Mouse (Mus musculus) hindlimb bud, embryonic 11.5 days (tissue): ENCODE results near the gene Gmip.

ENCODE experiments used
- DNase-seq: peaks from one replicate; pipeline ENCODE4 v3.0.0-alpha.2; 2012; ENCODE audit warnings: low read depth, low spot score; ENCODE audit errors: extremely low spot score

Gene Gmip

GRCm38 (mm10) chr8:69860807-69861206, 52.3 kb downstream of the Gmip start:
- no peak for DNase-seq

GRCm38 (mm10) chr8:69861251-69861650, 52.8 kb downstream of the Gmip start:
- no peak for DNase-seq

DNA sequence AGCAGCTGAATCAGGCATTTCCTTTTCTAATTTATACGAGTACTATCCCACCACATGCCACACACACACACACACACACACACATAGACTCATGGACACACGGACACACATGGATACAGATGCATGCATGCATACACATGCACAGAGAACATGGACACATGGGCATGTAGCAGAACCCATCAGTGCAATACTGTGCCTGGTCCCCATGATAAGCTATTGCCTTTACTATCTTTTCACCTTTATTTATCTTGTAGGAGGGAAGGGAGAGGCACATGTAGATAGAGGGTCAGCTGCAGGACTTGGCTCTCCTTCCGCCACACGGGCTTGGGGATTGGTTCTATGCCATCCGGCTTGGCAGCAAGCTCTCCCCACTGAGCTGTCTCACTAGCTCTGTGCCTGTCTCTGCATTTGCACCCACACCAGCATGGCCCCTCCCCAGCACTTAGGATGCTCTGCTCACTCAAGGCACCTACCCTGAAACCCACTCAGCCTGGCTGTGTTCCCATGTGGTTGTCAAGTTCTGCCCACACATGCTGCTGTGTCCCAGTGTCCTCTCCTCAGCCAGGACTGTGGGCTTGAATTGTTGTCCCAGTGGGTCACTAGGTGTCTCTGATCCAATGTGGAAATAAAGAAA, 55.0 kb downstream of the Gmip start:
- no peak for DNase-seq

DNA sequence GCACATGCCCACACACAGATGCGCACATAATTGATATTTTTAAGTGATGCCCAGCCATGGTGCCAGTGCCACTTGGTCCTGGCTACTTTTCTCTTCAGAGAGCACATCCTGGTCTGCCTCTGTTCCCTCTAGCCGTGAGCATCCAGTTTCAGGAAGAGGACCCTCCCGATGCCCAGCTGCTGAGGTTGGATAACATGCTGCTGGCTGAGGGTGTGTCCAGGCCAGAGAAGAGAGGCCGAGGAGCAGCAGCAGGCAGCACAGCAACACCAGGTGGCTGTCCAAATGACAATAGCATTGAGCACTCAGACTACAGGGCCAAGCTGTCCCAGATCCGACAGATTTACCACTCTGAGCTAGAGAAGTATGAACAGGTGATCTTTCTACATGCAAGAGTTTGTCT, 55.7 kb downstream of the Gmip start:
- no peak for DNase-seq

DNA sequence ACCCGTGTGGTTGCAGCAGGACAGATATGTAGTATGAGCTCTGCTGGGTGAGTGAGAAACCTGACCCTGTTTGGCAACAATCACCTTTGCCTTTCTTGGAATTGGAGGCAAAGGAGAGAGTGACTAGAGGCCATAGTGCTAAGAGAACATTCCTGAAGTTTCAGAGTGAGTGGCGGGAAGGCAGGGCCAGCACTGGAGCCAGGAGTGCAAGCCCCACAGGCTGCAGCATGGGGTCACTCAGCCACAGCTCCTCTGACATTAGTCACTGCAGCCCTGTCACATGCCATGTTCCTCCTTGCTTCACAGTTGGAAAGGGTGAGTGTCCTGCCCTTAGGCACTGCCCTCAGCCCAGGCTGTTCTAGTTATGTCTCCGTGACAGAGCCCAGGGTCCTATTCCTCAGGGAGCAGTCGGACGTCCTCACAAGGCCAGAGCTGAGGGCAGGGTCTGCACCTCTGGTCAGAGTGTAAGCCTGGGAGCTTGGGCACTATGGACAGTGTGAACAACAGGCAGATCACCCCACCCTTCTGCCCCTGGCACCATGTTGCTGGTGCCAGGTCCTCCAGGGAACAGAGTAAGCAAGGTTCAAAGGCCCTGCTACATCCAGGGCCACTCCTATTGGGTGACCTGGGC, 59.3 kb downstream of the Gmip start:
- DNase-seq: no peak

DNA sequence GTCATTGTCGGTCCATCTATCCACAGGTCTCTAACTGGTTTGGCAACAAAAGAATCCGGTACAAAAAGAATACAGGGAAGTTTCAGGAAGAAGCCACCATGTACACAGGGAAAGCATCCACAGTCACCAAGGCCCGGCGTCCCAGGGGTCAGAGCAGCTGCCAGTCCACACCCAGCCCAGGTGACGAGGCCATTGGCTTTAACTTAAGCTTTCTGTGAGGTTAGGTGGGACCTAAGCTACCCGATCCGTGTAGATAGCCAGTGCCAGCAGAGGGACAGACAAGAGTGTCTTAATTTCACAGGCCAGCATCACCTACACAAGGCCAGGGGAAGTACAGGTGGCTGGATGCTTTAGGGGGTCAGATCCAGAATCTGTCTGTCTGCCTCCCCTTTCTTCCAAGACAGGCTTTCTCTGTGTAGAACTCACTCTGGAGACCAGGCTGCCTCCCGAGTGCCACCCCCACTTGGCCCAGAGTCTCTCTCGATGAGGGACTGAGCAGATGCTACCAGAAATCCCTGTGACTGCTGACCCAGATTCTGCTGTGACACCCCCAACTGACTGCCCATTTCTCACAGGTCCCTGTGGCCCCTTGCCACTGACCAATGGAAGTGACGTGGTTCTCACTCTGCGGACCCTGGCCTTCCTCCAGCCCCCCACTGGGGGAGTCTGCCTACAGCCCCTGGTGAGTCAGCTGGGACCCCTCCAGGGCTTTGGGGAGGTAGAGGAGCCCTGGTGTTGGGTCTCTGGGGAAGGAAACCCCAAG, 61.7 kb downstream of the Gmip start:
- DNase-seq: no peak

DNA sequence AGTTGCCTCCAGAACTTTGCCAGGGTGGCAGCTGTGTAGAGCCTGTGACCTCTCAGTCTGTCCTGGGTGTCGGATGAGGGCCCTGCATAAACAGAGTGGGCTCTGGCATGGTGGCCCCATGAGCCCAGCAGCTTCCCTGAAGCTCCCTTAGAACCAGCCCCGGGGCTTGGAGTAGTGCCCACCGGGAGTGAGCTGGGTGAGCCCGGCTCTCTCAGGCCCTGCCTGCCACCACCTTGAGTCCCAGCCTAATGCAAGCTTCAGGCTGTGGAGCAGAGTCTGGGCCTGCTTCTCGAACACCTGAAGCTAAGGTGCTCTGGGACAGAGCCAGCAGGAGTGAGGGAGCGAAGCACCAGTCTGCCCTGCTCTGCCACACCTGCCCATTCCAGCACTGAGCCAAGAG, 62.4 kb downstream of the Gmip start:
- DNase-seq: no peak
